Mouse (Mus musculus) embryonic facial prominence, embryonic 14.5 days (tissue): ENCODE results near the gene Fpgs. TPM values are rescaled to one million over a fixed set of nuclear protein-coding genes. Genes with fewer than 3 reads are reported as not detected.

Experiments
- ATAC-seq: fragments of 200-750 bp; cut with Nextera tagmentation; 2 replicates; pipeline ENCODE4 v1.8.0; 2017; ENCODE audit warnings: low read depth, moderate number of reproducible peaks, moderate TSS enrichment
- DNase-seq: peaks from one replicate; pipeline ENCODE4 v3.0.0-alpha.2; 2015; ENCODE audit warnings: low spot score
- H3K27ac ChIP-seq: fragments of 300-500 bp; sonication (generic); replicated peaks from 2 replicates; pipeline ENCODE4 v1.5.1; 2014; ENCODE audit warnings: low read depth, mild to moderate bottlenecking, low read length, moderate library complexity
- H3K27me3 ChIP-seq: fragments of 300-500 bp; sonication (generic); replicated peaks from 2 replicates; pipeline ENCODE4 v1.6.1; 2014; ENCODE audit warnings: low read length; ENCODE audit not compliant: control insufficient read depth, insufficient read depth
- H3K36me3 ChIP-seq: fragments of 300-500 bp; sonication (generic); 2 replicates; pipeline ENCODE4 v1.6.1; 2014; ENCODE audit warnings: low read length, mixed read lengths; ENCODE audit not compliant: control insufficient read depth, insufficient read depth
- H3K4me1 ChIP-seq: fragments of 300-500 bp; sonication (generic); 2 replicates; pipeline ENCODE4 v1.6.1; 2014; ENCODE audit warnings: antibody characterized with exemption, low read length; ENCODE audit not compliant: control insufficient read depth, insufficient read depth
- H3K4me2 ChIP-seq: fragments of 300-500 bp; sonication (generic); 2 replicates; pipeline ENCODE4 v1.6.1; 2014; ENCODE audit warnings: low read depth, mild to moderate bottlenecking, low read length, moderate library complexity, mixed read lengths
- H3K4me3 ChIP-seq: fragments of 300-500 bp; sonication (generic); 2 replicates; pipeline ENCODE4 v1.5.1; 2014; ENCODE audit warnings: low read depth, mild to moderate bottlenecking, low read length
- H3K9ac ChIP-seq: fragments of 300-500 bp; sonication (generic); 2 replicates; pipeline ENCODE4 v1.6.1; 2014; ENCODE audit warnings: low read depth, mild to moderate bottlenecking, low read length, moderate library complexity, mixed read lengths
- H3K9me3 ChIP-seq: fragments of 300-500 bp; sonication (generic); 2 replicates; pipeline ENCODE4 v1.6.1; 2016; ENCODE audit warnings: low read length; ENCODE audit not compliant: control insufficient read depth
- WGBS: fragments of 180-500 bp; shearing (Covaris S2); extraction: QIAGEN DNeasy Blood & Tissue Kit; methylation state at CpG from one replicate; pipeline ENCODE4 v1.1.7; 2014; 5-methylcytosine and 5-hydroxymethylcytosine counted together
- polyA plus RNA-seq: library from polyadenylated mRNA; unstranded; fragments of >200 nt; fragmentation: Nextera tagmentation; extraction: Ambion mirVana; gene quantifications from 2 replicates; pipeline ENCODE4 v1.2.1, GENCODE M21; 2014

Fpgs gene
- 28.2 and 31.0 TPM in 2 replicates for polyA plus RNA-seq

DNA sequence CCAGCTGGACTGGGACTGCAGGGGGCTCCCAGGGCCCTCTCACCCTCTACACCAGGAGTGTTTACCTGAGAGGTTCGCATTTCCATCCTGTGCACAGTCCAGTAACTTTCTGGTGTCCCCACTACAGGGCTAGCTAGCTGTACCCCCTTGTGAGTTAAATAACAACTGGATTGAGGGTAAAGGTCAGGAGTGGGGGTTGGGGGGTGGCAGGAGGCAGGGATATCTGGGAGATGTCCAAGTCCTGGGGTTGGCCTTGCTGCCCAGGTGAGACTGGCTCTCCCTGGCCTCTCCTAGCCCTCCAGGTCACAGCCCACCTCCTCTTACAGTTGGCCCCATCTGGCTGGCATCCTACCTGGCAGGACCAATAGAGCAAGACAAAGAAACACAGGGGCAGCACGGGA, at the start of gene Fpgs:
TSS of gene Fpgs (minus strand) at position 125 of the 401 bp plus-strand sequence.
- 81% methylated on average over 2 of the region's 2 CpGs for WGBS
- no peak within 1 kb of the TSS for H3K4me2 ChIP-seq
- H3K27ac ChIP-seq, result no peak within 1 kb of the TSS
- ATAC-seq (no peak), DNase-seq (no peak)
- H3K9ac ChIP-seq, result no peak within 1 kb of the TSS
- H3K36me3 ChIP-seq, result peaks cover 65% of the 10 kb centered on the region
- H3K4me1 ChIP-seq, result no peaks in the 10 kb centered on the region
- H3K4me3 ChIP-seq, result no peak within 1 kb of the TSS
- H3K9me3 ChIP-seq, result no peaks in the 10 kb centered on the region
- H3K27me3 ChIP-seq, result no peaks in the 10 kb centered on the region

DNA sequence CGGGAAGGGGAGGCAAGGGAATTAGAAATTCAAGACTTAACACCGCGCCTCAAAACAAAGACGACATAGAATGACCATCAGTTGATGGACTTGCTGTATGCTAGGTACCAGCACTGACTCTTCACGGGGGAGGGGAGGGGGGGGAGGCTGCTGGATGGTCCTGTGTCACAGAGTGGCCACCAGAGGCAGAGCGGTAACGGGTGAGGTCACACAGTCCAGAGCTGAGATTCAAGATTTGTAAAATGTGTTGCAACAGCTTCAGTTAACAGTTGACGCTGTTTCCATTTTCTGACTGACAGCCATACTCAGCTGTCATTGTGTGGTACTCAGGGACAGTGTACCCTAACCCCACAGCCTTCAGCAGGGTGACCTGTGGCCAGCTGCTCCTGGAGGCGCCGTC, 48.2 kb upstream of the Fpgs start:
- ATAC-seq (no peak), DNase-seq (no peak)
- 80% methylated on average over 10 of the region's 10 CpGs for WGBS
- H3K27ac ChIP-seq, result no peak overlapping the region
- no peaks in the 10 kb centered on the region for H3K27me3 ChIP-seq
- H3K4me3 ChIP-seq, result no peak overlapping the region
- peaks cover 46% of the 10 kb centered on the region for H3K36me3 ChIP-seq
- H3K9me3 ChIP-seq, result no peaks in the 10 kb centered on the region
- H3K4me1 ChIP-seq, result no peaks in the 10 kb centered on the region
- H3K9ac ChIP-seq, result no peak overlapping the region
- peak overlapping the region; percentile 52 for H3K4me2 ChIP-seq

DNA sequence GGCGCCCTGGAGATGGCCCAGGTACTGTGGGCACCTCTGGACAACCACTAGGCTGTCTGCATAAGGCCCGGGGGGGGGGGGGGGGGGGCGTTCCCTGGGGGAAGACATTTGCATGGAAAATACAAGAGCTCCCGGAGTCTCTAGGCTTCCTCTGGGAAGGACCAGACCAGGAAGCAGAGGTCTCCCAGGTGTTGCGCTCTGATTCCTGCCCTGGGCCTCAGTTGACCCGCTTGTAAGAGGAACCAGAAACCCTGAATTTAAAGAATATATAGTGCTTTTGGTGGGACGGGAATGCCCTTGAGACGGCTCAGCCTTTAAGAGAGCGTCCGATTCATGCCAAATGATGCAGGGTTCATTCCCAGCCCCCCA, 47.7 kb upstream of the Fpgs start:
- peak overlapping the region; percentile 52 for H3K4me2 ChIP-seq
- no peaks in the 10 kb centered on the region for H3K9me3 ChIP-seq
- H3K36me3 ChIP-seq, result peaks cover 51% of the 10 kb centered on the region
- H3K27me3 ChIP-seq, result no peaks in the 10 kb centered on the region
- ATAC-seq (0 out of 2 replicates have a peak, but pooled peaks have one; percentile 1), DNase-seq (no peak)
- no peaks in the 10 kb centered on the region for H3K4me1 ChIP-seq
- peak overlapping the region; percentile 48 for H3K9ac ChIP-seq
- no peak overlapping the region; the same call in 1 of the 2 replicates for H3K27ac ChIP-seq
- WGBS, result 26% methylated on average over 8 of the region's 10 CpGs
- peak overlapping the region; percentile 29 for H3K4me3 ChIP-seq

DNA sequence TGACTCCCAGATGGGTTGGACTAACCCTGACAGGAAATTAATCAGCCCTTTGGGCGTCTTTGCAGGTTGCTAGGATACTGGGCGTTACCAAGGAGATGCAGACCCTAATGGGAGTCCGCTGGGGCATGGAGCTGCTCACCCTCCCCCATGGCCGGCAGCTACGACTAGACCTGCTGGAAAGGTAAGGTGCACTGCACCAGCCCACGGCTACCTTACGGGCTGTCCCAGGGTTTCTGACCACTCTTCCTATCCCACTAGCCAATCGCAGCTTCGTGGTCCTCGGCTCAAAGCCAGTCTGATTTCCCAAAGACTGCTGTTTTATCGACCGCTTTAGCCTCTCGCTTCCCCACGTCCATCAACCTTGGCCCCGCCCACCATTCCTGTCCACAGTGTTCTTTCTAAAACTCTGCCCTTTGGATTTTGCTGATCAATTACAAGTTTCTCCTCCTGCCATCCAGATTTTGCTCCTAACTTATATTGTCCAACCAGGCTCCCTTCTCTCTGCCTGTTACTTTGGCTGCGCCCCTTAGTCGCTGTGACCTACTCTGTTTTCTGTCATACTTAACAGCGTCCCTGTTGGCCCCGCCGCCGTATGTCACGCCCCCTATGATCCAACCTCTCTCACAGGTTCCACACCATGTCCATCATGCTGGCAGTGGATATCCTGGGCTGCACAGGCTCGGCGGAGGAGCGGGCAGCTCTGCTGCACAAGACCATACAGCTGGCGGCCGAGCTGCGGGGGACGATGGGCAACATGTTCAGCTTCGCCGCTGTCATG, 47.1 kb upstream of the Fpgs start:
- peak overlapping the region; percentile 48 for H3K9ac ChIP-seq
- H3K4me2 ChIP-seq, result peak overlapping the region; percentile 52
- H3K9me3 ChIP-seq, result no peaks in the 10 kb centered on the region
- WGBS, result 11% methylated on average over 31 of the region's 31 CpGs
- peaks cover 57% of the 10 kb centered on the region for H3K36me3 ChIP-seq
- peak; percentile 92 for ATAC-seq
- no peak overlapping the region; the same call in 1 of the 2 replicates for H3K27ac ChIP-seq
- H3K4me3 ChIP-seq, result peak overlapping the region; percentile 29
- DNase-seq, result peak; percentile 78
- no peaks in the 10 kb centered on the region for H3K27me3 ChIP-seq
- no peaks in the 10 kb centered on the region for H3K4me1 ChIP-seq

DNA sequence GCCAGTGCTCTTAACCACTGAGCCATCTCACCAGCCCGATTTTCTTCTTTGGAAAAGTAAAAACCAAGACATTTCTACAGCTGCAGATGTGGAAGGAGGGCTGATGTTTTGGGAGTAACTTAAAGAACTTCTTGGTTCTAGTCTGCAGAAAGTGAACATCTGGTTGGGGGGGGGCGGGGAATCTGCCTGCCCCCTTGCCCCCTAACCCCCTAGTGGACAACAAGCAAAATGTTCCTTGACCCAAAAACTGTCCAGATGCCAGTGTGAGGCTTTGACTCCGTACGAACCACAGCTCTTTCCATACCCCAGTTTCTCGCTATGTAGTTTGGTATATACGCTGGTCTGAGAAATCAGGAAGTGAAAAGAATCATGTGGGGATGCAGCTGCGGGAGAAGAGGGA, 46.3 kb upstream of the Fpgs start:
- DNase-seq, result no peak
- Histone ChIP-seq H3K4me1 (no peaks in the 10 kb centered on the region), H3K36me3 (peaks cover 66% of the 10 kb centered on the region), H3K9ac (no peak overlapping the region), H3K27ac (no peak overlapping the region), H3K4me3 (no peak overlapping the region), H3K9me3 (no peaks in the 10 kb centered on the region), H3K27me3 (no peaks in the 10 kb centered on the region), H3K4me2 (no peak overlapping the region)
- no peak for ATAC-seq
- 71% methylated on average over 7 of the region's 7 CpGs for WGBS

DNA sequence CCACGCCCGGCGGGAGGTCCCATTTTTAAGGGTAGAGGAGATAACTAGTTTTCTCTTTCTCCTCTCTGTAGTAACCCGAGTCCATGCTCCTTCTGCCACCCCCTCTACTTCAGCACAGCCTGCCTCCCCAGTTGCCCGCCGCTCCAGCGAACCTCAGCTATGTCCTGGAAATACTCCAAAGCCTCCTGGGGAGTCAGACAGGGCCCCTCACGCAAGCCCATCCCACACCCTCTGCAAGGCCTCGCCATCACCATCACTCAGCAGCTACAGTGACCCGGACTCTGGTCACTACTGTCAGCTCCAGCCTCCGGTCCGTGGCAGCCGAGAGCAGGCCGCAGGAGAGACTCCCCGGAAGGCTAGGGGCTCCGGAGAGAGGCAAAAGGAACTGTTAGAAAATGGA, 45.1 kb upstream of the Fpgs start:
- Histone ChIP-seq H3K9ac (no peak overlapping the region), H3K27ac (no peak overlapping the region), H3K36me3 (peaks cover 59% of the 10 kb centered on the region), H3K27me3 (no peaks in the 10 kb centered on the region), H3K4me3 (no peak overlapping the region), H3K9me3 (no peaks in the 10 kb centered on the region), H3K4me1 (no peaks in the 10 kb centered on the region), H3K4me2 (no peak overlapping the region)
- ATAC-seq (no peak), DNase-seq (no peak)
- WGBS, result 84% methylated on average over 16 of the region's 16 CpGs

DNA sequence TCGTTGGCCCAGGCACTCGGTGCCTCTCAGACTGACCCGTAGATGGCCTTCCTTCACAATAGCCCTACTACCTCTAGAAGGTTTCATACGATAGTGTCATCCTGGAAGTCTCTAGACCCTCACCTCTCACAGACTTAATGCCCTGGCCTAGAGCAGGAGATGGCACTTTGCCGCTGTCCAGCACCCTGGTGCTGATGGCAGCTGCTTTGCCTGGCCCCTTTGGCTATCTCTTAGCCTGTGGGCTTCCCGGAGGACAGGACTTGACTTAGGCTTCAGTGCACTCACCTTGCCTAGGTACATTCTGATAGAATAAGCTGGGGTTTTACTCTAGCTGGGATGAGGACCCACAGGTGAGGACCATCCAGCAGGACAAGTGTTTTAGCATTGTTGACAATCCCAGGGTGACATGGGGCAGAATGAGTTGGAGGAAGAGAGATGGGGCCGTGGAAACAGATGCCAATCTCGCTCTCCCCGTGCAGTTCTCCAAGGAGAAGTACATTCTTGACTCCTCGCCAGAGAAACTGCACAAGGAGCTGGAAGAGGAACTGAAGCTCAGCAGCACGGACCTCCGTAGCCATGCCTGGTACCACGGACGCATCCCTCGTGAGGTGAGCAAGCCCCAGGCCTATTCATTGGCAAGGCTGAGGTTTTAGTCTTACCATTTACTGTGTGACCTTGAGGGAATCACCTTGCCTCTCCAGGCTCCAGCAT, 40.5 kb upstream of the Fpgs start:
- no peak overlapping the region for H3K4me2 ChIP-seq
- peaks cover 40% of the 10 kb centered on the region for H3K36me3 ChIP-seq
- DNase-seq (no peak), ATAC-seq (no peak)
- H3K27me3 ChIP-seq, result peaks cover 14% of the 10 kb centered on the region
- H3K27ac ChIP-seq, result no peak overlapping the region
- peaks cover 11% of the 10 kb centered on the region for H3K4me1 ChIP-seq
- H3K4me3 ChIP-seq, result no peak overlapping the region
- no peak overlapping the region for H3K9ac ChIP-seq
- WGBS, result 75% methylated on average over 15 of the region's 15 CpGs
- H3K9me3 ChIP-seq, result no peaks in the 10 kb centered on the region

DNA sequence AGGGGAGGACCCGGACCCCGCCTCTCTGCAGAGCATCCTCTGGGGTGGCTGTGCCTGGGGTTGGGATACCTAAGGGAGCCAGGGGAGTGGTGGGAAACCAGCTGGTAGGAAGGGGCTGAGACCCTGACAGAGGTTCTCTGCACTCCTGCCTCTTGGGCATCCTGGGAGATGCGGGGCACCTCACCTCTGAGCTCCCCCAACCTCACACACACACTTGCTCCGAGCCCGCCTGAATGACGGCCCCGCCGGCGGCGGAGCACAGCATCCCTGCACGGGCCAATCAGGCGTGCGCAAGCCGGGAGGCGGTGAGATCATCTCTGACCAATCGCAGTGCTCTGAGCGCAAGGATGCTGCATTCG, 38.2 kb upstream of the Fpgs start:
- H3K4me2 ChIP-seq, result peak overlapping the region; percentile 98
- ATAC-seq (peak; percentile 85), DNase-seq (peak; percentile 66)
- no peak overlapping the region for H3K27ac ChIP-seq
- H3K36me3 ChIP-seq, result peaks cover 22% of the 10 kb centered on the region
- WGBS, result 9% methylated on average over 9 of the region's 18 CpGs
- peaks cover 11% of the 10 kb centered on the region for H3K4me1 ChIP-seq
- H3K9ac ChIP-seq, result no peak overlapping the region
- no peaks in the 10 kb centered on the region for H3K9me3 ChIP-seq
- H3K4me3 ChIP-seq, result peak overlapping the region; percentile 52
- H3K27me3 ChIP-seq, result peaks cover 14% of the 10 kb centered on the region
